Mouse (Mus musculus): Measurements from ENCODE around the gene Lclat1. TPM values are rescaled to one million over a fixed set of nuclear protein-coding genes. Genes with fewer than 3 reads are reported as not detected.
A peak's percentile ranks its signal among the peaks of the same experiment; 100 is the strongest.

The Lclat1 gene
- total RNA-seq, 1 experiment from 2014 or later: 10.7 TPM

DNA sequence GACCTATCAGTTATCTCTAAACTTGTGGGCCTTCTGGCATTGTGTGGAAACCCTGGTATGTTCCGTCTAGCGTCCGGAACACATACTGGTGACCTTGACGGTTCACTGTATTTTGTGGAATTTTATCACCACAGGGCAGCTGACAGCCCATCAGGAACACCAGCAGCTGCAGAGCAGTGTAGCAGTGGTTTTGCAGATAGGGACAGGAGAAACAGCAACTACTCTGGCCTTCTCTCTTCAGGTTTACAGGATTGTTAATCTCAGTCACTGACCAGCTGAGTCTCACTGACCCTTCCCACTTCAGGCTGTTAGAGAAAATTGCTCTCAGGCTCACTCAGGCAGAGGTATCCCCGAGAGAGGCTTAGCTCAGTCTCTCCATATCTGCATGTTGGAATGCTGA is 118.2 kb downstream of the Lclat1 start:
- ATAC-seq (ENCODE audit: extremely low read depth, insufficient number of reproducible peaks, low FRiP score, poor library complexity, severe bottlenecking): no peak

DNA sequence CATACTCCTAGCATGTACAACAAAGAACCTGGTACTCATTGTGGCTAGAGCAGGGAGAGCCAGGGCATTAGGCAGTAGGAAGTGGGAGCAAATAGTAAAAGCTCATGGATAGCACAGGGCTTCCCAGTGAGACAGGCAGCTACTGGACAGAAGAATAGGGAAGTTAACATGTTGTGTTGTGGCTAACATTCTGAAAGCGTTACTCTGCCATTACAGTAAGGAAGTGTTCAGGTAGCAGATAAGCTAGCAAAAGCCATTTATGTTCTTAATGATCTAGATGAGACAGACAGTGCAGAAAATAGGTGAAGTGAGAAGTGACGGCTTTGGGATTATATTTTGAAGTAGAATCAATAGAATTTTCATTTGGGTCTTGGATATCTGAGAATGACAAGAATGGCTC is 118.8 kb downstream of the Lclat1 start:
- ATAC-seq (ENCODE audit: extremely low read depth, insufficient number of reproducible peaks, low FRiP score, poor library complexity, severe bottlenecking): no peak

DNA sequence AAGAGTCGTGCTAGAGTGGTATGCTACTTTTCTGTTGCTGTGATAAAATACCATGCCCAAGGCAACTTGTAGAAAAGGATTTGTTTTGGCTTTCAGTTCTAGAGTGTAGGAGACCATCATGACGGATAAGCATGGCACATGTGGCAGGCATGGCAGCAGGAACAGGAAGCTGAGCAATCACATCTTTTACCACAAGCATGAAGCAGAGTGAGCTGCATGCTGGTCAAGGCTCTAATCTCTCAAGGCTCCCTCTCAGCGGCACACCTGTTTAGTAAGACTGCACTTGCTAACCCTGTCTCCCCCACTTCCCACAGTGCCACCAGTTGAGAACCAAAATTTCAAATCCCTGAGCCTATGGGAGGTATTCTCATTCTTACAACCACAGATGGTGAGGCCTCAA is 119.6 kb downstream of the Lclat1 start:
- ATAC-seq (ENCODE audit: extremely low read depth, insufficient number of reproducible peaks, low FRiP score, poor library complexity, severe bottlenecking): no peak

DNA sequence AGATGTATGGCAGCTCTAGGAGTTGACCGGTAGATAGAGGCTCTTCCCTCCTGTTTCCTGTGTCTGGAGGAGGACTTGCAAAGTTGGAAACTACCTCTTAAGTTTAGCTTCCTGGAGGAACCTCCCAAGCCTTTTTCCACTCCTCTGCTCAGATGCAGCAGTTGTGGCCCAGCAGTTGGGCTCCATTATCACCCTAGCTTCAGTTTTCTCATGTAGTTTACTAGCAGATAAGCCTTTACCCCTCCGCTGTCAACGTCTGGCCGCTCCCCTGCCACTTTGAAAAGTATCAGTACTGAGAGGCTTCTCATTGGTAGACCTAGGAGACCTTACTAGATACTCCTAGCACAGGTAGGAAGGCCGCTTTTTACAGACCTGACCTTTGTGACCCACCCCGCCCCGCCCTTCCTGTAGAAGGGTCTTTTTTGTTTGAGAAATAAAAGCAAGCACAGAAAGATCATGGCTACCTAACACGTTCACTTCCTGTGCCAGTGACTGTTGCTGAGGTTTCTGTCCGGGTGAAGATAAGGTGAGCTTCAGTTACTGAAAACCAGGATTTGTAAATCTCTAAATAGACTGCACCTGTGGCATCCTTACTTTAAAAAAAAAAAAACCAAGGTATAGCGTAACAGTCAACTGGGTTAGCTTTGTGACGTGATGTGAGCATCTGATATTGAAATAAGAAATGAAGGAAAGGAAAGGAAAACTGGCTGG is 121.8 kb downstream of the Lclat1 start:
- ATAC-seq (ENCODE audit: extremely low read depth, insufficient number of reproducible peaks, low FRiP score, poor library complexity, severe bottlenecking): no peak

DNA sequence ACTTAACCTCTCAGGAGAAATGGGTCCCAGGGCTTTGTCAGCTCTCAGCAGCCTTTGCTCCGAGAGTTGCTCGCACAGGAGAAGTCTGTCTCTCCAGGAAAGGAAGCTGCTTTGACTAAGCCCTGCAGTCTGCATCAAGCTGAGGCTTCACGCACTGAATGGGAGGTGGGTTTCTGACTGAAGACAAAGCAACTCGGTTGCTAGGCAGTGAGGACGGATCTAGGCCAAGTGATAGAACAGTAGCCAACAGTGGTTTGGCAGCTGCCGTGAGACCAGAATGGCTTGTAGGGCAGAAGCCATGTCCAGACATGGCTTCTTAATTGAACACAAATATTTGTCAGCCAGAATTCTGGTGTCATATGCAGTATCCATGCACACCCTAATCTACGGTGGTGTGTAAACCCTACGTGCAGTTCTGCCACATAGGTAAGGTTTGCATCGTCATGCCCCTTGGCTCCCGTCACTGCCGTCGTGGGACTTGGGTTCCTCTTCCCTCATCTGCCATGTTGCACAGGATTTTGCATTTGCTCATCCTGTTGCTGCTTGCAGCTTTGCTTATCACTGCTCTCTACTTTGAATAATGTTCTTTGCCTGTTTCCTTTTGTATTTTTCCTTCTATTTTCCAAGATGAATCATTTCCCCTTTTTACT is 122.7 kb downstream of the Lclat1 start:
- no peak for ATAC-seq (ENCODE audit: extremely low read depth, insufficient number of reproducible peaks, low FRiP score, poor library complexity, severe bottlenecking)

DNA sequence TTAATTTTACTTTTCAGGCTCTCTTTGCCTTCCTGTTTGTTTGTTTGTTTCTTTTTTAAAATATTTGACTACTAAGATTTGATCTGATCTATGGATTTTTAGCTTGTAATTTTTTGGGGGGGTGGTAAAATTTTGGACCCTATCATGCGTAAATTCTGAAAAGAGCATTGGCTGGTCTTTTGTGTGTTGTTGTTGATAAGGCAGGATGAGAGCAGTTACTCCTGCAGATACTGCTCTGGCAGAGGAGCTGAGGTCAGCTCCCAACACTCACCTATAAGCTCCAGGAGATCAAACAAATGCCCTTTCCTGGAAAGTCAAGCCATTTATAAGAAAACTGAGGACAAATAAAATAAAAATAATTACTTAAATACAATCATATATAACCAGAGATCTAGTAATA is 123.6 kb downstream of the Lclat1 start:
- no peak for ATAC-seq (ENCODE audit: extremely low read depth, insufficient number of reproducible peaks, low FRiP score, poor library complexity, severe bottlenecking)

DNA sequence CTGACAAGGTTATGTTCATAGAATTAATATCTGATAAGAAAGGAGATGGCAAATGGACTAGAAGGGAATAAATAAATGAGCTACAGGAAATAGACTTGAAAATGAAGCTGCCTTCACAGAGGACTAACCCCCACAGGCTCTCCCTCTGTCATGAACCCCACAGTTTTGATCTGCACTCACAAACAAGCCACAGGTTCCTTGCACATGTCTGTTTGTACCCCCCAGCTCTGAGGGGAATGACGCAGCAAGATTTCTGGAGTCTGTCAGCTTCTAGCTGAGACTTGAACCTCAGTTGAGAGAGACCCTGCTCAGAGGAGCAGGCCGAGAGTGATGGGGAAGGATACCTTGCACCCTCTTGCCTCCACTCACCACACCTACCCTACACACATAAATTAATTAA is 124.8 kb downstream of the Lclat1 start:
- no peak for ATAC-seq (ENCODE audit: extremely low read depth, insufficient number of reproducible peaks, low FRiP score, poor library complexity, severe bottlenecking)

DNA sequence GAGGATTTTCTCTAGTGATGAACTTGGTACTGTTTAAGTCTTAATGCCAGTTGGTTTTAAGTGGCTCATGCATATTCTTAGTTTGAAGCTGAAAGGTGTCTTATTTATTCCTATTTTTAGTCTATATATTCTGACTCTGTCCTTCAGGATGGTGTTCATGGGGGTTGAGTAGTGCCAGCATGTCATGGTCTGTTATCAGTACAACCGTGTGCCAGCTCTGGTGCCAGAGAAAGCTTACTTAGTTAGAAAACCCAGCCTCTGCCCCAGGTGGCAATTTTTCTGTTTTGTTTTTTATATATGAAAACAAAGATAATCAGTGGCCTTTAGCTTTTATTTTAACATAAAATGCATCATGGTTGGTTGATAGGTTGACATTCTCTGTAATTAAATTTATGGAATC is 126.2 kb downstream of the Lclat1 start:
- no peak for ATAC-seq (ENCODE audit: extremely low read depth, insufficient number of reproducible peaks, low FRiP score, poor library complexity, severe bottlenecking)

DNA sequence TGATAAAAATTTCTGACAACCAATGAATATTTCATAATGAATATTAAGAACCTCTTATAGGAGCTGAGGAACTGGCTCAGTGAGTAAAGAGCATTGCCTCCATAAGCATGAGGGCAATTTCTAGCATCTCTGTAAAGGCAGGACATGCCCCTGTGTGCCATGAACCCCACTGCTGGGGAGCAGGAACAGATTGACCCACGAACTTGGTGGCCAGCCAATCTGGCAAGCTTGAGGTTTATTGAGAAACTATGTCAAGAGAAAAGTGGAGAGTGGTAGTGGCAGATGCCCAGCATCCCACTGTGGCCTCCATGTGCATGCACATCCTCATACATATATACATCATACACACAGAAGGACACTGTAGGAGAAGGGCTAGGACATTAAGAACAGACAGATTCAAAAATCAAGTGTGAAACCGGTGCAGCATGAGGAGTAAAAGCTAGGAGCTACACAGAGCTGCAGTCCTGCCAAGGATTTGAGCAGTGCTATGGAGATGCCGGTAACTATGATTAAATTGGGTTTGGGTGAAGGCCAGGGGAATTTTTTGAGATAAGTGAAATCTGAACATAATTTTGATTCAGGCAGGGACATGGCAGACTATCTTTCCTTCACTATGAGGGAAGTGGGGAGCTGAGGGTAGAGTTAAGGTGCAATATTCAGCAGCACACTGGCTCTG is 129.5 kb downstream of the Lclat1 start:
- ATAC-seq (ENCODE audit: extremely low read depth, insufficient number of reproducible peaks, low FRiP score, poor library complexity, severe bottlenecking): no peak

DNA sequence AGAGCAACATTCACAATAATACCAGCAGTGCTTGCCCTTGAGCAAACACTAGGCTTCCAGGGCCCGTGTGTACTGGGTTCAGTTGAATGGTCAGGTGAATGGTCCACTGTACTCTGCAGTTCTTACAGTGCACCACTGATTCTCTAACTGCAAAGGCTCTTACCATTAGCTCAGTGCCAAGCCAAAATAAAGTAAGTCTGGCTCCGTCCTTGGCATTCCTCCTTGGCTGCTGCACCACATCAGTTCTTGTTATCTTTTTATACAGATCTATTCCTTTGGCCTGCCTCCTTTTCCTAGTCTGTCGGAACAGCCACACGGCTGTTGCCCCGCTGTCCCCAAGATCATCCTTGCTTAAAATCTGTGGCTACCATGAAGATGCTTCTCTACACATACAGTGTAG is 130.7 kb downstream of the Lclat1 start:
- no peak for ATAC-seq (ENCODE audit: extremely low read depth, insufficient number of reproducible peaks, low FRiP score, poor library complexity, severe bottlenecking)

DNA sequence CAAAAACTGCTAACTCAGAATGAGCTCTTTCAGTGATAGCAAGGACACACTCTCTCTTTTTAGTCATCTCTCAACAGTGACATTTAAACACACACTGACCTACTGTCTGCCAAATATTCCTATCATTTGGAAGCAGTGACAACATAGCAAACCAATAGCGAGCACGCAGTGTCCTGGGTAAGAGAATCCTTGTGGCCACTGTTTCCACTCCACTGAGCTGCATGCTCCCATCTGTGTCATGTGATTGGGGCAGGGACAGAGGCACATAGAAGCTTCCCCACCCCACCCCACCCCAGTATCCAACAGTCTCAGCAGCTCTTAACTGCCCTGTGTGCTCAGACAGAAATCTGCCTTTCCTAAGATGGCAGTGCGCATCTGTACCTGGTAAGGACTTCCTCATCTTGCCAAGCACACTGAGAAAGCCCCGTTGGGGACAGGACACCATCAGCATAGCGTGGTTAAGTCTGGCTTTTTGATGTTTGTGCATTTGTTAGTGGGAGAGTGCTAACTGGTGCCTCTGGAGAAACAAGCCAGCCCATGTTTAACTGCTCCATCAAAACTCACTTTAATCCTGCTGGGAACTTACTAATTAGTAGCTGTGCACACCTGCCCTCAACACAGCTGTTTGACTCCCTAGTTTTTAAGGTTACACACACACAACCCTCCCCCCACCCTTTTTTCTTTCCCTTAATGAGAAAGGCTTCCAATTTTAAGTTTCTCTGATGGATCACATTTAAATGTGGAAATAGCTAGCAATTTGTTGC is 133.5 kb downstream of the Lclat1 start:
- ATAC-seq (ENCODE audit: extremely low read depth, insufficient number of reproducible peaks, low FRiP score, poor library complexity, severe bottlenecking): peak; percentile 49; the same call in 1 of the 2 replicates

DNA sequence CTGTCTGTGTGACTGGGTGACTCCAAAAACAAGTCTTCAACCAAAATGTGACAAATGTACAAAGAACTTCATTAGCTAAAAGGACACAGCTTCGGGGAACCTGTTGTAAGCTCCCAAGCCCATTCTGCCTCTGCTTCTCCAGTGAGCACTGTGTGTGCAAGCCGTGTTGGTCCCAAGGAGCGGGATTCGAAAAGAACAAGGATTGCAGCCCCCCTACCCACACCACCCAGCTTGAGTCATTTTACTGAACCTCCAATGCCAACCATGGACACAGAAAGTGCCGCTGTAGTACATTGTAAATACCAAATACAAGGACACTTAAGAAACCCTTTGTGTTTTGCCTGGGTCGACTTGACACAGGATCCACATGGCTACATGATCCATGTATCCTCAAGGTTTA is 135.9 kb downstream of the Lclat1 start:
- ATAC-seq (ENCODE audit: extremely low read depth, insufficient number of reproducible peaks, low FRiP score, poor library complexity, severe bottlenecking): no peak

DNA sequence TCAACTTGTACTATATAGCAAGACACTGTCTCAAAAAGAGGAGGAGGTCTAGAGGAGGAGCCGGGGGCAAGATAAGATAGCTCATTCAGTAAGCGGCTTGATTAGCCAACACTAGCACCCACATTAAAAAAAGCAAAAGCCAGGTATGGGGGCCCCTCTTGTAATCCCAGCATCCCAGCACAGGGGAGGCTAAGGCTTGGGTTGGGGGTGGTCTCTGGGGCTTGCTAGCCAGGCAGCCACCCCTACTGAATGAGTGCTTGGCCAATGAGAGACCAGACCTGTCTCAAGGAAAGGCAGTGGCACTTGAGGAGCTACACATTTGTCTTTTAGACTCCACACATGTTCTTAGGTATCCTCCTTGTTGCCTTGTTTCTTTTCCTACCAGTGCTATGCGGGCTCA is 136.8 kb downstream of the Lclat1 start:
- ATAC-seq (ENCODE audit: extremely low read depth, insufficient number of reproducible peaks, low FRiP score, poor library complexity, severe bottlenecking): no peak

DNA sequence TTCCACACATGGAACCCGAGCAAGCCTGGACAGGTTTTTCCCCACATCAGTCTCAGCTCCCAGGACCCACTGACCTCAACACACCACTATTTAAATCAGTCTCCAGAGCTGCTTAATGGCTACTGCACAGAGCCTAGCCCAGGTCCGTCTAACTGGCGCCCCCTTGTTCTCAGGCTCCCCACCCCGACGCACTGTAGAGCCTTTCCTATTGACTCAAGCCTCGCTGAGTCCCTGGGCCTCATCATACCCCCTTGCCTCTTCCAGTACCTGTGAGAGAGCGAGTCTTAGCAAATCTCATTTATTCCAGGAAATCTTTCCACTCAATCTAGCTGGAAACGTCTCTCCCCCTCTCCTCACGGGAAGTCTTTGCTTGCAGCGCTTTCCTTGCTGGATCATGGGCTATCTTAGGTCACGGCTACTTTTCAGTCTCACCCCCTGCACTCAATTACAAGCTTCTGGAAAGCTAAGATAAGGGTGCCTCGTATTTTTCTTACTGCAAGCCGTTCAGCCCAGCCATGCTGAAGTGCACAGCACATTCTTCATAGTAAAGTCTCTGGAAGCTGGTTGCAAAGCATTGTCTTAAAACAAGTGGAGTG is 137.4 kb downstream of the Lclat1 start:
- no peak for ATAC-seq (ENCODE audit: extremely low read depth, insufficient number of reproducible peaks, low FRiP score, poor library complexity, severe bottlenecking)

DNA sequence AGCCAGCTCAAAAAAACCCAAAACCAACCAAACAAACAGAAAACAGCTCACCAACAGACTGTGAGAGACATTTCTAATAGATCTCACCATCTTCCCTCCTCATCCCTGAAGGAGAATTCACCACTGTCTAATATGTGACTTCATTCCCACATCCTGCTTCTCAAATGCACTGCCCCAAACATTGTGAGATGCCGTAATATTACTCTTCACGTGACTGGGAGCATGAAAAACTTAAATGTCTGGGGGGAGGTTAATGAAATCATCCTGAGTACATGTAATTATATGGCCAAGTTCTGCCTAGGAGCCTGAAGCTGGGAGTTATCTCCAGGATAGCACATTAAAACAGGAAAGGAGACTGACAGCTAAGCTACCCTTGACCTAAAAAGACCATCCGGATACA is 138.3 kb downstream of the Lclat1 start:
- ATAC-seq (ENCODE audit: extremely low read depth, insufficient number of reproducible peaks, low FRiP score, poor library complexity, severe bottlenecking): no peak

DNA sequence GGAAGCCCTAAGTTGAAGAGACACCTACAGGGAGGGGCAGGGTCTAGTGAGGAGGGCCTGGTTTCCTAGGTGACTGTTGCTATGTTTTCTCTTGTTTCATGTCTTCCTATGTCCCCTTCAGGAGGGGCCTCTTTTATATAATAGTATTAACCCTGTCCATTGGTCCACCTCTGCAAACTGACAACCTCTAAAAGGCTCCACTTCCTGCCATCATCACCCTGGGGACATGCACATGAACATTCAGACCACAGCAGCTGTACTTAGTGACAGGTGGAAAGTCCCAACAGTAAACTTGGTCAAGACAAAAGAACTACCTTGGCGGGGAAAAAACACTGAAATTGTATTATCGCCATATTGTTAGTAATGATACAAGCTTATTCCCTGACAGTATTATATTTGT is 139.1 kb downstream of the Lclat1 start:
- peak; percentile 93 for ATAC-seq (ENCODE audit: extremely low read depth, insufficient number of reproducible peaks, low FRiP score, poor library complexity, severe bottlenecking)

DNA sequence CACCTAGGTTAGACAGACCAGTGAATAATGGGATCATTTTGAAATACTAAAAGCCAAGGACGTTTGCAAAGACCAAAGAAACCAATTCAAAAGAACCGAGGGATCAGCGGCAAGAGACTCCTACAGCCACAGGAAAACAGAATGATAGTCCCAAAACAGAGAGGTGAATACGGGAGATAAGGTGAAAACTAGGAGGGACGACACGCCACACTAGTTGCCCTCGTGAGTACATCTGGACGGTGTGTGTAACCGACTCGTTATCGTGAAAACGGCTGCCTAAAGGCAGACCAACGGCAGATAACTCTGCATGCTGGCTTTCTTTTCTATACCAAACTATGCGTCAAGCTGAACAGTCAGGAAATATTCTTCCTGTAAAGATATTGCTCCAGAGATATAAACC is 140.0 kb downstream of the Lclat1 start:
- ATAC-seq (ENCODE audit: extremely low read depth, insufficient number of reproducible peaks, low FRiP score, poor library complexity, severe bottlenecking): no peak

DNA sequence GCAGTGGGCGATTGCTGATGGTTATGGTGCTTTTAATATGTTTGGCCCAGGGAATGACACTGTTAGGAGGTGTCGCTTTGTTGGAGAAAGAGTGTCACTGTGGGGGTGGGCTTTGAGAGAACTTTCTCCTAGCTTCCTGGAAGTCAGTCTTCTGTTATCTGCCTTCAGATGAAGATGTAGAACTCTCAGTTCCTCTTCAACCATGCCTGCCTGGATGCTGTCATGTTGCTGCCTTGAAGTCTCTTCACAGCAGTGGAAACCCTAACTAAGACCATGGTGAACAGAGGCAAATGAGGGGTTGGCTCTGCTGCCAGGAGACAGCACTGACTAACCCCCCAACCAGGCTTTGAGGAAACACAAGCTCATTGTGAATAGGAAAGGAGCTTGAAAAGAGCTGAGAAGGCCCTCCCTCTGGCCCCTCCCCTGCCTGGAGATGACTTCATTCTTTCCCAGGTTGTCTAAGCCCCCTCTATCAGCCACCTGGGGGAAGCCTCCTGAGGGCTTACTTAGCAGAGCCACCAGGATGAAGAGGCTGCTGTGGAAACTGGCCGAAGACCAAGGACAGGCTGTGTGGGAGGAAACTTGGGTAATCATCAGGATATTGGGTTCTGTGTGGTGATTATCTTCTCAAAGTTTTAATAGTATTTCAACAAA is 142.8 kb downstream of the Lclat1 start:
- ATAC-seq (ENCODE audit: extremely low read depth, insufficient number of reproducible peaks, low FRiP score, poor library complexity, severe bottlenecking): peak; percentile 20; the same call in 1 of the 2 replicates

DNA sequence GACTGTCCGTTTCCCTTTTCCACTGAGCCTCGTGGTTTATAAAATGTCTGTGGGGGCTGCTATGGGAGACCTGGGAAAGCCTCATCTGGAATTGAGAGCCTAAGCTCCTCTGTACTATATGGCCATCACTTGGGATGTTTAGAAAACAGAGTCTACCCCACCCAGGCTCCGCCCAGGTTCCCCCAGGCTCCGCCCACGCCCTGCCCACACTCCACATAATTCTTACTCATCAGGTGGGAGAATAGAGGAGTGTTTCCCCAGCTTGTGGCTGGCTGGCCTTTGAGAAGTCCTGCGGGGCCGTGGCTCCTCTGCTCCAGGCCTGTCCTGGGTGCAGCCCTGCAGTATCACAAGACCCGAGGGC is 143.3 kb downstream of the Lclat1 start:
- ATAC-seq (ENCODE audit: extremely low read depth, insufficient number of reproducible peaks, low FRiP score, poor library complexity, severe bottlenecking): no peak

All from neutrophil, adult 5-6 weeks (primary cell).